Mouse (Mus musculus): ENCODE data around the gene Mark3.

GRCm38 (mm10) chr12:111687350-111688068 is 113.2 kb downstream of the Mark3 start:
- TF ChIP-seq POLR2AphosphoS5 (IDR thresholded peaks at IDR 0.05; ENCODE audit: insufficient replicate concordance, low read depth, low read length) (no peak), CTCF (IDR thresholded peaks at IDR 0.05; ENCODE audit: low read depth, low read length) (no peak)
